Mouse (Mus musculus) erythroblast, adult 5-6 weeks (primary cell): ENCODE data around the gene Cox4i1. TPM values are rescaled to one million over a fixed set of nuclear protein-coding genes. Genes with fewer than 3 reads are reported as not detected.

Source experiments
- ATAC-seq: replicated peaks from 2 replicates; pipeline ENCODE4 v1.8.0; 2016; ENCODE audit warnings: moderate number of reproducible peaks, mild to moderate bottlenecking, moderate TSS enrichment, inconsistent platforms; ENCODE audit not compliant: poor library complexity, low FRiP score, severe bottlenecking
- total RNA-seq, 2 experiments: library from RNA; stranded (forward) in 1 of 2; stranded (reverse) in 1 of 2; fragments of 150-400 nt in 1 of 2; fragments of 200-764, 138-1000 nt in 1 of 2; gene quantifications; 2 replicates each; pipeline versions ENCODE4 v1.2.3 to v1.2.4; 2015 to 2017; ENCODE audit warnings: low replicate concordance in 2 of 2

Gene Cox4i1
- total RNA-seq, 2 experiments from 2014 or later: 101 to 289 TPM

DNA sequence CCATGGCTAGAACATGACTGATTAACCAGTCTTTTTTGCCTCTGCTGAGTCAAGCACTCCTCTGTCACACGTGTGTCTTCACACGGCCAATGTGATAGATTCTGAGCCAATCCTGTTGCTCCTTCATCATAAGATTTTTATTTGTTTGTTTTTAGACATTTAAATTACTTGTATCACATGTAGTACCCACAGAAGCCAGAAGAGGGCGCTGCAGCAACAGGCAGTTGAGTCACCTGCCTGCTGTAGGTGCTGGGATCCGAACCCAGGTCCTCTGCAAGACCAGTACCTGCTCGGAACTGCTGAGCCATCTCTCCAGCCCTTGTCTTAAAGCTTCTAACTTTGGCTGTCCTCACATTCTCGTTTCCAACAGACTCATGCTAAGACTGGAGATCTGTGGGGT is 55.0 kb downstream of the Cox4i1 start:
- ATAC-seq: no peak

Other genes starting within 250 kb of the Cox4i1 start
- 13.3 and 32.0 TPM in 2 replicates for gene Gins2, start 78.9 kb upstream of the Cox4i1 start, total RNA-seq (2015; ENCODE audit: low replicate concordance)
- 4.3 and 14.3 TPM in 2 replicates for gene Gins2, start 78.9 kb upstream of the Cox4i1 start, total RNA-seq (2017; ENCODE audit: low replicate concordance)
- gene 1190005I06Rik, start 20.6 kb upstream of the Cox4i1 start, total RNA-seq (2015; ENCODE audit: low replicate concordance): 2.3 TPM in 1 of 2 replicates, not detected in the other
- gene 1190005I06Rik, start 20.6 kb upstream of the Cox4i1 start, total RNA-seq (2017; ENCODE audit: low replicate concordance): 5.0 TPM in 1 of 2 replicates, not detected in the other
- gene Gm27021, start 143 bp upstream of the Cox4i1 start, total RNA-seq (2015; ENCODE audit: low replicate concordance): not detected in 2 replicates
- gene Gm27021, start 143 bp upstream of the Cox4i1 start, total RNA-seq (2017; ENCODE audit: low replicate concordance): not detected in 2 replicates
- gene Emc8, start 351 bp downstream of the Cox4i1 start, total RNA-seq (2015; ENCODE audit: low replicate concordance): 10.9 and 16.7 TPM in 2 replicates
- 1.8 and 33.7 TPM in 2 replicates for gene Emc8, start 351 bp downstream of the Cox4i1 start, total RNA-seq (2017; ENCODE audit: low replicate concordance)
- 14.6 and 17.5 TPM in 2 replicates for gene Irf8, start 68.1 kb downstream of the Cox4i1 start, total RNA-seq (2015; ENCODE audit: low replicate concordance)
- gene Irf8, start 68.1 kb downstream of the Cox4i1 start, total RNA-seq (2017; ENCODE audit: low replicate concordance): 21.6 and 24.6 TPM in 2 replicates